Mouse (Mus musculus) ES-CJ7 (cell line): Measurements from ENCODE around the gene Psmb9.

Experiments
- DNase-seq: peaks from one replicate; pipeline ENCODE4 v3.0.0; 2011; ENCODE audit warnings: low read depth, low spot score

The Psmb9 gene

GRCm38 (mm10) chr17:34205746-34206176 is 18.2 kb upstream of the Psmb9 start:
- peak; percentile 61 for DNase-seq

GRCm38 (mm10) chr17:34205021-34205745 is 17.6 kb upstream of the Psmb9 start:
- DNase-seq = no peak

- peak; percentile 71 for DNase-seq
Observed at GRCm38 (mm10) chr17:34204303-34205010, 16.9 kb upstream of the Psmb9 start.

GRCm38 (mm10) chr17:34203444-34203843 is 15.9 kb upstream of the Psmb9 start, which contains the start of gene Tap2:
Gene Tap2 (plus strand): TSS chr17:34203527.
- no peak for DNase-seq

DNA sequence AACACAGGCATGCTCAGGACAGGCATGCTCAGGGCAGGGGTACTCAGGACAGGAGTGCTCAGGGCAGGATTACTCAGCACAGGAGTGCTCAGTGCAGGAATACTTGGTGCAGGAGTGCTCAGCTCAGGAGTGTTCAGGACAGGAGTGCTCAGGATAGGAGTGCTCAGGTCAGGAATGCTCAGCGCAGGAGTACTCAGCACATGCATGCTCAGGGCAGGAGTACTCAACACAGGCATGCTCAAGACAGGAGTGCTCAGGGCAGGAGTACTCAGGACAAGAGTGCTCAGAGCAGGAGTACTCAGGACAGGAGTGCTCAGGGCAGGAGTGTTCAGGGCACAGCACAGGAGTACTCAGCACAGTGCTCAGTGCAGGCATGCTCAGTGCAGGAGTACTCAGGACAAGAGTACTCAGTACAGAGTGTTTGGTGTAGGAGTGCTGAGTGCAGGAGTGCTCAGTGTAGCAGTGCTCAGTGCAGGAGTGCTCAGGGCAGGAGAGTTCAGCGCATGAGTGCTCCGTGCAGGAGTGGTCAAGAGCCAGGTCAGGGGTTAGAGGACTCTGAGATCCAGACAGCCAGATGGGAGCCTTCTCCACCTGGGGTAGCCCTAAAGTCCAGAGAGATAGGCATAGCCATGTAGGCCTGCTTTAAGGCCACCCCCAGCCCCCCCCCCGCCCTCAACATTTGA is 15.3 kb upstream of the Psmb9 start:
- DNase-seq = no peak

GRCm38 (mm10) chr17:34201506-34202055 is 14.0 kb upstream of the Psmb9 start:
- DNase-seq = no peak

- no peak for DNase-seq
Observed at GRCm38 (mm10) chr17:34200772-34201505, 13.4 kb upstream of the Psmb9 start.

DNA sequence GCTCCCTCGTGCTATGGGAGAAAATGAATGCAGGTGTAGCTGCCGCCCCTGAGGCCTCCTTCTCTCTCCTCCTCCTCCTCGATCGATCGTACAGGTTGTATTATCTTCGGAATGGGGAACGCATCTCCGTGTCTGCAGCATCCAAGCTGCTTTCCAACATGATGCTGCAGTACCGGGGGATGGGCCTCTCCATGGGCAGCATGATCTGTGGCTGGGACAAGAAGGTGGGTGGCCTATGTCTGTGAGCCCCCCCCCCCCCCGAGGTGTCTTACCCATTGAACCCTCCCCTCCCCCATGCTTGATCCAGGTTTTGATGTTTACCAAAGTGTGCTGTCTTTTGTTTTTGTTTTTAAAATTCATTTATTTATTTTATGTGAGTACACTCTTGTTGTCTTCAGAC is 12.5 kb upstream of the Psmb9 start:
- no peak for DNase-seq

GRCm38 (mm10) chr17:34199050-34199619 is 11.6 kb upstream of the Psmb9 start:
- no peak for DNase-seq

- no peak for DNase-seq
Observed at GRCm38 (mm10) chr17:34198521-34198912, 11.0 kb upstream of the Psmb9 start.

DNA sequence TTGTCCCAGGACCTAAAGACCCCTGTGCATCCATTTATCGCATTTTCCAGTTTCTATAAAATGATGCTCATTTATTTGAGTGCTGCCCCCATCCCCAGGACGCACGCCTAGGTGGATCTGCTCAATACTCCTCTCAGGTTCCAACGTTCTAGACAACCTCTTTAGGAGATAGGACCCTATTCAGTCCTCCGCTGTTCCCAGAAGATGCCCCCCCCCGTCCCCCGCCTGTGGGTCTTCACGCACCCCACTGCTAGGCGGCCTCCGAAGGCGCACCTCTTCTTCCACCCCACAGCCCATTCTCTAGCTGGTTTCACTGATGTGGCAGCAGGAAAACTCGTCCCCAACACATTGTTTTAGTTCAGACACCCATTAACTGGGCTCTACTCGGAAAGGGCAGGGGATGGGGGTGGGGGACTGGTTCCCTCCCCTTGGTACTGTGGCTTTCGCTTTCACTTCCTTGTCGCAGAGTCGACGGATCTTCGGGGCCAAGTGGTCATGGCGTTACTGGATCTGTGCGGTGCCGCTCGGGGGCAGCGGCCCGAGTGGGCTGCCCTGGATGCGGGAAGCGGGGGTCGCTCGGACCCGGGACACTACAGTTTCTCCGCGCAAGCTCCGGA is 10.4 kb upstream of the Psmb9 start:
- no peak for DNase-seq

GRCm38 (mm10) chr17:34196941-34197894 is 9.7 kb upstream of the Psmb9 start, which contains the start of gene Psmb8:
Gene Psmb8 (plus strand): TSS chr17:34197721.
- peak; percentile 81 for DNase-seq

DNA sequence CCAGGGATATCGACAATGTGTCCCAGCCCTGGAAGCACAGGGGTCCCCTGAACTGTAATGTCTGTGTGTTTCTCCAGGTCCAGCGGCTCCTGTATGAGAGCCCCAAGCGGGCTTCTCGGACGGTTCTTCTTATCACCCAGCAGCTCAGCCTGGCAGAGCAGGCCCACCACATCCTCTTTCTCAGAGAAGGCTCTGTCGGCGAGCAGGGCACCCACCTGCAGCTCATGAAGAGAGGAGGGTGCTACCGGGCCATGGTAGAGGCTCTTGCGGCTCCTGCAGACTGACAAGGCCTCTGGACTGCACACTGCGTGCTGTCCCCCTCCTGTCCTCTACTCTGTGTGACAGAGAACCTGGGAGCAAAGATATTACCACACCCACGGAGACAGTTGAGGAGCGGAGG is 8.9 kb upstream of the Psmb9 start:
- no peak for DNase-seq

DNA sequence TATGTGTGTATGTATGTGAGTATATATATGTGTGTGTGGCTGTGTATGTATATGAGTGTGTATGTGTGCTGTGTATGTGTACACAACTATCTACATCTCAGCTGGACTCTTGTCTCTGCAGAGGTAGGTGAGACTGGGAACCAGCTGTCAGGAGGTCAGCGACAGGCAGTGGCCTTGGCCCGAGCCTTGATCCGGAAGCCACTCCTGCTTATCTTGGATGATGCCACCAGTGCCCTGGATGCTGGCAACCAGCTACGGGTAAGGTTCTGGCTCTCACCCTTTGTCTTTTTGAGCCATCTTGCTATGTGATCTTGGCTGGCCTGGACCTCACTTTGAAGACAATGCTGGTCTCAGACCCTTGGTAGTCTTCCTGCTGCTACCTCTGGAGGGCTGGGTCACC is 7.2 kb upstream of the Psmb9 start:
- no peak for DNase-seq

- no peak for DNase-seq
Observed at GRCm38 (mm10) chr17:34193468-34193867, 5.9 kb upstream of the Psmb9 start.

DNA sequence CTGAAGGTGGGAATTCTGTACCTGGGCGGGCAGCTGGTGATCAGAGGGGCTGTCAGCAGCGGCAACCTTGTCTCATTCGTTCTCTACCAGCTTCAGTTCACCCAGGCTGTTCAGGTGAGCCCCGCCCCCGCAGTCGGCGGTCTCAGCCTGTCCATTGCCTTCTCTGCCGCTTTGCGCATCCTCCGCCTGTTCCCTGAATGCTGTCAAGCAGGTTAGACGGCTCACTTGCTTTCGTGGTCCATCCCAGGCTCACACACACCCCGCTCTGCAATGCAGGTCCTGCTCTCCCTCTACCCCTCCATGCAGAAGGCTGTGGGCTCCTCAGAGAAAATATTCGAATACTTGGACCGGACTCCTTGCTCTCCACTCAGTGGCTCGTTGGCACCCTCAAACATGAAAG is 5.3 kb upstream of the Psmb9 start:
- no peak for DNase-seq

DNA sequence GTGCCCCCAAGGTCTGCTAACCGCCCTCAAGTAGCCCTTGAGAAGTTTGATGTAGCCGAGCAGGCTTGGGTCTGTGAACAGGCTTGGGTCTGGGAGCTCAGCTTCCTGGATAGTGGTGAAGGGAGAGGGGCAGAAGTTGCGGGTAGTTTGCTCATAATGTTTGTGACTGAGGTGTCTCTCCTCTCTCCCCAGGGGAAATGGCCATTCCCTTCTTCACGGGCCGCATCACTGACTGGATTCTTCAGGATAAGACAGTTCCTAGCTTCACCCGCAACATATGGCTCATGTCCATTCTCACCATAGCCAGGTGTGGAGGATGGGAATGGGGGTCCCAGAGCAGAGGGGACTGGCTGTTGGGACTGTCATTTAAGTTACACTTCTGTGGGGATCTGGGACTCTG is 1.4 kb upstream of the Psmb9 start:
- DNase-seq = no peak

DNA sequence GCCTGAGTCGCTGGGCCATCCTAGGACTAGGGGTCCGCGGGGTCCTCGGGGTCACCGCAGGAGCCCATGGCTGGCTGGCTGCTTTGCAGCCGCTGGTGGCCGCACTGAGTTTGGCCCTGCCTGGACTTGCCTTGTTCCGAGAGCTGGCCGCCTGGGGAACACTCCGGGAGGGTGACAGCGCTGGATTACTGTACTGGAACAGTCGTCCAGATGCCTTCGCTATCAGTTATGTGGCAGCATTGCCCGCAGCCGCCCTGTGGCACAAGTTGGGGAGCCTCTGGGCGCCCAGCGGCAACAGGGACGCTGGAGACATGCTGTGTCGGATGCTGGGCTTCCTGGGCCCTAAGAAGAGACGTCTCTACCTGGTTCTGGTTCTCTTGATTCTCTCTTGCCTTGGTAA is 446 bp upstream of the Psmb9 start:
- DNase-seq = no peak

DNA sequence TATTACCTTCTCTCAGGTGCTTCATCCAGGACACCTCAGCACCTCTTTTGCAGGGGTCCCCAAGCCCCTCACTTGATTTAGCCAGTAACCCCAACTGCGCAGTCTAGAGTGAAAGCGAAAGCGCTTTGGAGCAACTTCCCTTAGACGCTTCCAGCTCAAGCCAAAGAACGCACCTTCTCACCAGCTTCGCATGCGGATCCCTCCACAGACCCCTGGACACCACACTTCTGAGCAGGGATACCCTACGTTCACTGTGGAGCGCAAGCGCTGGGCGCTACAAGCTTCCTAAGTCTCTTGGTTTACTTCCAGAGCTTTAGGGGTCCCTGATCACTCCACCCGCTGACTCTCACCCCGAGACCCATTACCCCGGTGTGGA is 691 bp downstream of the Psmb9 start:
- no peak for DNase-seq

- DNase-seq = no peak
Observed at GRCm38 (mm10) chr17:34185526-34185925, 2.0 kb downstream of the Psmb9 start.
